Mouse (Mus musculus) NIH3T3 (cell line): ENCODE measurements around the gene Arl13b.

Experiments used
- DNase-seq: peaks from one replicate; pipeline ENCODE4 v3.0.0-alpha.2; 2012; ENCODE audit warnings: low read depth

Gene Arl13b

DNA sequence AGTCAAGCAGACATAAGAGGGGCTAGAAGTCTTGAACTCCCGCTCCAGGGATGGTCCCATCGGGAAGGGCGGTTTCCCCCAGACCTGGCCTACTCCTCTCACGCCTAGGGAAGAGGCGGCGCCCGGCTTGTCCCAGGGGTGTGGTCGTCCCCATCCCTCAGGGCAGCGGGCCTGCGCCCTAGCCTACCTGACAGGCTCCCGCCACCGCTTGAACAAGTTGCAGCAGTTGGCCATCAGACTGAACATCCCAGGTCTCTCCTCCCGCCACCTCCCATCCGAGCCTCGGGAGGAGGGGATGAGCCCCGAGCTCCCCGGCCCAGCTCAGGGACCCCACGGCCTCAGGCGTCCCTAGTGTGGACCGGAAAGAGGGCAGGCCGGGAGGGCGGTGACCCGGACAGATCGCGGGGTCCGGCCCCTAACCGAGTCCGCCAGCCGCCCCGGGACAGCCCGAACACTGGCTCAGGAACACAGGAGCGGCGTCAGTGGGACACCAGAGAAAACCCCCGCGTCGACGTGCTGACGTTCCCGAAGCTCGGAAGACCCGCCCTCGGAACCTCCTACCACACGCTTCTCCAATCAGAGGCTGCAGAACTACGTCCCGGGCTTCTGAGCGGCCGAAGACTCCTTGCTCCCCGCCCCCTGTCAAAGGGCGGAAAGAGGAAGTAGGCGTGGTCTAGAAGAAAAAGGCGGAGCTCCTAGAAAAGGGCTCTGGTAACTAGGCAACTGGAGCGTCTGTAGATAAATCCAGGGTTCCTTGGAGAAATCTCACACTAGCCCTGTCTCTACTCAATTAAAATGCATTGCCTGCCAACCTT lies at the start of gene Arl13b:
Gene Arl13b, minus strand, starts transcription at position 543 of the 815 bp plus-strand sequence.
- peak; percentile 96 for DNase-seq

DNA sequence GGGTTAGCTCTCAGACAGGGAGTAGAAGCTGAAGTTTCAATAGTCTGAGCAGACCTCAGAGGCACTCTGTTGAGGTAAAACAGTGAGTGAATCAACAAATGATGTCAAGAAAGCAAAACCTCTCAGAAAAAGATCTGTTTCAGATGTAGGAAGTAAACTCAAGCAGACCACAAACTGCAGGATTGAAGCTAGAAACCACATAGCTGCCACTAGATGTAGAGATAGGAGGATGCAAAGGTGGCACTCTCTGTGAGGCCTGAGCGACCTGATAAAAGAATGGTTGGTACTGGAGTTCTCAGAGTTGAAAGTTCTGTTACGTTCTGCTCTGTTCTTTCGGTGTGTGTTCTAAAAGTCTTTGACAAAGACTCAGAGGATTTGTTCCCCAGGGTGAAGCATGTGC lies 49.0 kb upstream of the Arl13b start:
- no peak for DNase-seq

DNA sequence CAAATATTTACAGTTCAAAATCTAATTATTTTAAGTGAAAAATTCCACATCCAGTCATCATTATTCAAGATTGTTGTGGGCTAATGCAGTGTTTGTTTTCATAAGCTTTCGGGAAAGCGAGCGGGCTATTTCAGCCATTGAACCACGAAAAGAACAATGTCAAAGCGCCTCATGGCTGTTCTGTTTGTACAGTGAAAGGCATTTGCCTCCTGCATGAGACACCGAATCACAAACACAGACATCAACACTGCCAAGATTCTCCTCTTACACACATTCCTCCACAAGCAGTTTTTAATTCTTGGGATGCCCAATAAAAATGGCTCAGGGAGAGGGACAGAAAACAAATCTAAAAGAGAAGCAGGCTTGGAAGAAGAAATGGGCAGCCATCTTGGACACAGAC lies 27.2 kb upstream of the Arl13b start:
- DNase-seq, result no peak

DNA sequence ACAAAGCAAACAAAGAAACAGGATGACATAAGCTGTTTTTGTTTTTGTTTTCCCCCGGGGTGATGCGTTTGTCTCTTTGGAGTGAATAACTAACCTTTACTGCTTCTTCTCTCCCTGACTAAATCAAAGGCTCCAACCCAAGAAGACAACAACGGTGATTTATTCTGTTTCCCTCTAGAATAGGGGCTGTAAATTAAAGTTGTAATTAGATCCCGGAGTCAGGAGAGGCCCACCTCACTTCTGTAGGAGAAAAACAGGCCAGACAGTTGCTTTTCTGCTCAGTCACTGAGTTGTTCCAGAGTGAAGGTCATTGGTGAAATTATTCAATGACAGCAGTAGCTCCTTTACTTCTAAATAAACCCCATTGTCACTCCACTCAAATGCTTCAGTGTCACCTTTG lies 26.3 kb upstream of the Arl13b start:
- no peak for DNase-seq

DNA sequence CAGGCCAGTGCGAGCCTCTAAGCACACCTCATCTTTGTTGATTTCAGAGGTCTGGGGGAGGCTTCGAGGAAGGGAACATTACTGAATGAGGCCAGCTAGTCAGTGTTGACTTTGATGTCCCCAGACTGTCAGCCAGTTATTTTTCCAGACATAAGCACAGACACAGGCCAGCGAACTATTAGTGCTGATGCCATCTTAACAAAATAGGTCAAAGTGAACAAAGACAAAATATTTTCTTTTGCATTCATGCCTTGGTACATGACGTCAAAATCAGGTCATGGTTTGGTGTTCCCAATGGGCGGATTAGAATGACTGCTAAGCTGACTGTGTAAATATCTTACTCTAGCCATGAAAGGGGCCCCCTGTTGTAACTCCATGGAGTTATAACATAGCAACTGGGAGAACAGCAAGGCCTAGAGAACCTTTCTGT lies 25.9 kb upstream of the Arl13b start:
- no peak for DNase-seq

DNA sequence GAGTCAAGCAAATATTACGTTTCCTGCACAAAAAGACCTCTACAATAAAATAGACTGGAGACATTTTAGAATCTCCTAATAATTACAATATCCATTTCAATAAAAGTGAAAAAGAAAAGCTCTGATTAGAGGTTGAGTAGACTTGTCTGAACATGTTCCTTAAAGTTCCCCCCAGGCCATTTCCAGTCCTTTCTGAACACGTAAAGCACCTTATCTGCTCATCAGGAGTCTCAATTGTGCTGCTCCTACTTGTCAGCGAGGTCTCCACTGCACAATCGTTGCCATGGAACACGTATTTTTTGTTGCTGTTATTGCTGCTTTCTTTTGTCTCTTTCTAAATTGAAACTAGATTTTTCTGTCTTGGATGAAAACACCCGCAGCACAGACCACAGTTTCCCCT lies 14.6 kb upstream of the Arl13b start:
- no peak for DNase-seq

DNA sequence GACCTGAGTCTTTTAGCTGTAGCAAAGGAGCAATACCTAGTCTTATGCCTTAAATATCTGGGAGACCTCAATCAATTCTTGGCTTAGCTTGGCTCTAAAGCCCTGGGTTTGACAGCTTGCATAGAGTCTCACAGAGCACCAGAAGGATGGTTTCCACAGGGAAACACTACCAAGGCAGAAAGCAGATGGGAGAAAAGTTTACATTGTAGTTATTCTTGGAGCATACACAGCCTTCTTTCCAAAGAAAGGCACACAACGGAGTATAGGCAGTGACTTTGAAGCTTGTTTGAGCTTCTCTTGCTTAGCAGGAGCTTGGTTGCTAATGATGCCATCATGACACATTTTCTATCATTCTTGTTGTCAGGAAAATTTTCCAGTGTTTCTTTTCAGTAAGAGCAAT lies 13.3 kb upstream of the Arl13b start:
- no peak for DNase-seq

DNA sequence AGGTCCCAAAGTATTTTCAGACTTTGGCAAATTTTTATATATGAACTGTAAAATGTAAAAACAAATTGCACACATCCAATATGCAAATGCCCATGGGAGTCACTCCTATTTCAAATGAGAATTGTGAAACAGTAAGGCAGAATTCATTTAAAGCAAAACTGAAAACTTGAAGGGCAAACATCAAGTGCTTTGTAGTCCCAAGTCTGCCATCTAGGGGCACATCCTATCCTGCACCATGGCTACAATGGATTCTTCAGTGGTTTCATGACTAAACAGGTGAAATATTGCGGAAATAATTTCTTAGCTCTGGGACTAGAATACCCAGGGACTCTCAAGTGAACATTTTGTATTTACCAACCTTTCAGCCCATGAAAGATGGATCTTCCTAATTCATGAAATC lies 11.2 kb upstream of the Arl13b start:
- peak; percentile 61 for DNase-seq

DNA sequence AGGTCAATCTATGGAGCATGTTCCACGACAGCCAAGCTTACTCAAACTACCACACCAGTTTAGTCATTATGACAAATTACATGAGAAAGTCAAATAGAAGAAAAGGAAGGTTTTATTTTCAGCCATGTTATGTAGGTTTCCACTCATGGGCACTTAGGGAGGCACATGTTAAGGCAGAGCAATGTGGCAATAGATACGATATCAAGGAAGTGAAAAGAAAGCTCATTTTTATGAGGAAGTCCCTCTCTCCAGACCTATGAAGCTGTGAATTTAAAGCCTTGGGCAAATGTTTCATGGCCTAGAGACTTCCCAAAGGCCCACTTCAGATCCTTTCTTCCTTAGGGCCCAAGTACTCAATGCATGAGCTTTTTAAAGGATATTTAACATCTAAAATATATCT lies 10.7 kb upstream of the Arl13b start:
- no peak for DNase-seq

DNA sequence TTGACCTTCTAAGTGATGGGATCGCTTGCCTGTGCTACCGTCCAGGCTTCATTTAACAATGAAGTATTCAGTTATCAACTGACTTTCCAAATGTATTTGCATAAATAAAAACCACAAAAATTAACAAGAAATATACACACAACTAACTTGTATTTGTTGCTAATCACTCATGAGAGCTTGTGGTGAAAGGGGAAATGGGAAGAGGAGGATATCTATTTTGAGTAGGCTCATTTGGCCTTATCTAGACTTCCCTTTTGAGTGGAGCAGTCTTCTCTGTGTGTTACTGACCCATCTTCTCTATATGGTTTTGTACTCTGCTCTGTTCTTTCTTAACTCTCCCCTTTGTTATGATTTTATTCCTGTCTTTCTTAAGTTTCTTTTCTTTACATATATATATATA lies 9.4 kb upstream of the Arl13b start:
- DNase-seq, result no peak

DNA sequence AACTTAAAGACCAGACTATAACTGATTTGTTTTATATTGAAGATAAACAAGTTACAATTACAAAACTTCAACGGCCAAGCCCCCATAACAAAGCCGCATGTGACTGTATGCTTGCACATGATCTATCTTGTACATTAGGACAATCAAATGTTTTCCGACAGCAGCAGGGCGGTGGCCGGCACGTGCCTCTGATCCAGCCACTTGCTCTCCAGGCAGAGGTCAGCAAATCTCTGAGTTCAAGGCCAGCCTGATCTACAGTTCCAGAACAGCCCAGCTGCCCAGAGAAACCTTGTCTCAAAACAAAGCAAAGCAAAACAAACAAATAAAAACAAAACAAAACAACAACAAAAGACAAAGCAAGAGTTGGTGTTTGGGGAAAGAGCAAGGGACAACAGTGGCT lies 8.5 kb upstream of the Arl13b start:
- no peak for DNase-seq

DNA sequence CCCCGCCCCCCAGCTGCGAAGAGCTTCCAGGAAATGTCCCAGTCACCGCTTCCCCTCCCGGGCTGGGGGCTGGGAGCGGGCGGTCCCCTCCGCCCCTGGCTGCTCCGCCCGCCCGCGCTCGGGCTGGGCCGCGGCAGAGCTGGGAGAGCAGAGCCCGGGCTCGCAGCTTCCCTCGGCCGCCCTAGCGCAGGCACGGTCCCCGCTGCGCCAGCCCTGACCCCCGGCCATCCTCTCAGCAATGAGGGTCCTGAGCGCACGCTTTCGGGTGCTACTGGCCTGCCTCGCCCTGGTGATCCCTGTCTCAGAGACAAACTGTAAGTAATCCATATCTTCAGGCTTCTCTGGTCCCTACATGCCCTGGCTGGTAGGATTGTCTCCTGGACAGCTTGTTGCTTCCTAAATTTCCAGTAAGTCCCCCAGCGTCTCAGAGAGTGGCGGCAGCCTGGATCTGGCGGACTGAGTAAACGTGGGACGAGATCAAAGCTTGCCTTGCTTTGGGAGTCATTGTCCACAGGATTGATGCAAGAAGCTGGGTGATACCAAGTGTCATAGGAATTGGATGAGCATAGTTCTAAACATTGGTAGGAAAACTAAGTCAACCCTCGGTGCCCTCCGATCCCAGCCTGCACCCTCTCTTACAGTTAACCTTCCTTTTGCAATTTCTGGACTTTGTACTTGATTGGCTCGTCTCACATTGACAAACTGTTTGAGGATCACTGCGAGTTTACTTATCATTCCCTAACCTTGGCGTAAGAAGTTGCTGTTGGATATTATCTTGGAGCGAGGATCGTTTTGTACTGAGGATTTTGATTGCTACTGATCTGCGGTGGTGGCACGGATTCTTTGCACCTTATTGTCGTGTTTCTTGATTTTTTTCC lies 7.6 kb upstream of the Arl13b start, which contains the start of gene Pros1:
Gene Pros1, plus strand, starts transcription at position 117 of the 878 bp plus-strand sequence.
- DNase-seq, result peak; percentile 68

DNA sequence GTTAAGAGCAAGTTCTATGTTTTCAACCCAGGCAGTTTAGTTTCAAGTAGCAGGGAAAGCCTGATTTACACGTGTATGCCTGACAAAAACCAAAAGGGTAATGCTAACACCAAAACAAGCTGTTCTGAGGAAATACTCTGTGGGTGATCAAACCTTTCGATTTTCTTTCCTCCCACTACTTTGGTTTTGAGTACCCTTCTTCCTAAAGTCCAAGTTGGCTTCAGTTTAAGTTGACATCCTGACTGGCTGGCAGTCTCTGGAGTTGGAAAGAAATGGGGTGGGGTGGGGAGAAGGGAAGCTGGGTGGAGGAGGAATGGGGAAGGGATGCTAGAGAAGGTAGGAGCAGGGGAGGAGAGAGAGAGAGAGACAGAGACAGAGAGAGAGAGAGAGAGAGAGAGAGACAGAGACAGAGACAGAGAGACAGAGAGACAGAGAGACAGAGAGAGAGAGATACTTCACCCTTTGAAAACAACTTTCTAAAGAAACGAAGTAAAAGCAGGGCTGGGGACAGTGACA lies 6.8 kb upstream of the Arl13b start:
- peak; percentile 43 for DNase-seq

DNA sequence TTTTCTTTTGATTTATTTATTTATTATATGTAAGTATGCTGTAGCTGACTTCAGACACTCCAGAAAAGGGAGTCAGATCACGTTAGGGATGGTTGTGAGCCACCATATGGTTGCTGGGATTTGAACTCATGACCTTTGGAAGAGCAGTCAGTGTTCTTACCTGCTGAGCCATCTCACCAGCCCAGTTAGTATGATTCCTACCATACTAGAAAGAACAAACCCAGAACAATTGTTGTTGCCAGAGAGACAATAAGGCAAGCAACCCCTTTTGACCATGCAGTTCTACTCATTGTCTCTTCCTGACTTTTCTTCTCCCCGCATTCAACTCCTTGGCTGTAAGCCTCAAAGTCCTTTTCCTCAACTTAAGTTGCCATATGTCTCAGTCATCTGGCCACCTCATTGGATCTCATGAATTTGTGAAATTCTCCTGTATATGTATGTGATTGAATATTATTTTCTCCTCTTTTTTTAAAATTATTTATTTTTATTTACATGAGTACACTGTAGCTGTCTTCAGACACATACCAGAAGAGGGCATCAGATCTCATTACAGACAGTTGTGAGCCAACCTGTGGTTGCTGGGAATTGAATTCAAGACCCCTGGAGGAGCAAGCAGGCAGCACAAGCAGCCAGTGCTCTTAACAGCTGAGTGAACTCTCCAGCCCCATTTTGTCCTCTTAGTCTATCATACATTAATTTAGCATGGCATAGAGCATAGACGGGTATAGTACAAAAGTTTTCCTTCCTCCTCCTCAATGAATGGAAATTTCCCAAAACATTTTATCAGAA lies 5.8 kb upstream of the Arl13b start:
- peak; percentile 43 for DNase-seq

DNA sequence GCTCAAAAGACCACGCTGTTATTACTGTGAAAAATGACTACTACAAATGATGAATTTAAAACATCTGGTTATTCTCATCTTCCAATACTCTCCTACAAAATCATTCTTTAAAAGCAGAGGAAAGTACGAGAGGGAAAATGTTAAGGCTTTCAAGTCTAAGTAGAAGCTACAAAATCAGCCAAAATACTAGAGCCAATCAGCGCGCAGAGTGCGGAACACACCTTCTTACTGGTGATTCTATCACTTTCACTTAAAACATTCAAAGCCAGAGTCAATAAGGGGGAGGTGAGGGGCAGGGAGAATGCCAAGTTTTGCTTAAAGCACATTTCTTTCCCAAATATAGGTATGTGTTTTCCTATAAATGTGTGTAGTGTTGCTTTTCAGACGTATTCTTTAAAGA lies 1.5 kb downstream of the Arl13b start:
- peak; percentile 11 for DNase-seq

DNA sequence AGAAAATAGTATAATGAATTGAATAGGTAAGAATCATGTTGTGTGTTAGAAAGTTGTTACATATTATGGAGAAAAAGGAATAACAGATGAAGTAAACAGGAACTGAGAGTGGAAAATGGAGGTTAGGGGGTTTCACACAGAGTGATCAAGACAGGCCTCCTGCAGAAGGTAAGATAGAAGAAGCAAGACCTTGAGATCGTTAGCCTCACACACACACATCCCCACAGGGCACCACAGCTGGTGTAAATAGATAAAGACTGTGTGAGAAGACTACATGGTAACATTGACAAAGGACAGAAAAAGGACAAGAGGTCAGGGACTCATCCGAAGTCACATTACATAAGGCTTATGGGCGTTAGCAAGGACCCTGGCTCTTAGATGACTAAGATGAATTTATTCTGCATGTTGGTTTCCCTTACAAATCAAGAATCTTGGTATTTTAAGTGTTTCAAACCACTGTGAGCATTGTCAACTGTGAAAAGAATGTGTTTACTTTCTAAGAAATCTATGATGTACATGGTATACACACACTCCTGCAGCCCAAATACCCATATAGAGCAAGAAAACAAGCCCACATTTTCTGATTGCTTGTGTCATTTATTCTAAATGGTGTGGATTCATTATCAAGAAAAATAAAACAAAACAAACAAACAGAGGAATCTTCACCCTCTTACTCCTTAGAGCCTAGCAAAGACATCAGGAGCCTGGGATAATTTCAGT lies 12.7 kb downstream of the Arl13b start:
- no peak for DNase-seq

DNA sequence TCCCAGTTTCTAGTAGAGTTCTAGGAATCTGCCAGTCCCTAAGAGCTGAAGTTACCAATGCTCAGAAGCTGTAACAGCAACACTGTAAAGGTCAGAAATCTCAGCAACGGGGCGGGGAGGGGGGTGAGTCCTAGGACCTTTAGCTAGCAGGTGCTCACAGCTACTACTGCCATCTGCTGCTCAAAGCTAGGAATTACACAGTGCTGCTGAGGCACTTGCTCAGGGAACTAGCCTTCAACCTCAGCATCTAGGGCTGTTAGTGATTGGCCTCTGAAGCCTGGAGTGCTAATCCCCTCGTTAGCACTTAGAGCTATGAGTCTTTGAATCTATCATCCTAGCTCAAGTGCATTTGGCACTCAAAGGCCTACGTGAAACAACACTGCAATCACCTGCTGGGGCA lies 14.4 kb downstream of the Arl13b start:
- peak; percentile 44 for DNase-seq

DNA sequence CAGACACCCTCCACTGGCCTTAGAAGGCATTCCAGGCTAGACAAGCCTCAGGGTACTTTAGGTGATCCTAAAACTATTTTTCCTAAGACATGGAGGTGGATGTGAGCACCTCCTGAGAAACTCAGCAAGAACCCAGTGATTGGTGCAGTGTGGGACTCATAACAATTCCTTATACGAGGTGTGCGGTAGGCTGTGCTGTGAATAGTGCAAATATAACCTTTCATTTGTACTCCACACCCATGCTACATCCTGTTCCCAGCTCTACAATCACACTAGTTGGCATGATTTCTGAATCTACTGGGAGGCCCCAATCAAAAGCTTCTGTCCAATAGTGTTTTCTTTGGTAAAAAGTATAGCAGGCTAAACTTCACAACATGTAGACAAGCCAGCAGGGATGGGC lies 14.8 kb downstream of the Arl13b start:
- no peak for DNase-seq

DNA sequence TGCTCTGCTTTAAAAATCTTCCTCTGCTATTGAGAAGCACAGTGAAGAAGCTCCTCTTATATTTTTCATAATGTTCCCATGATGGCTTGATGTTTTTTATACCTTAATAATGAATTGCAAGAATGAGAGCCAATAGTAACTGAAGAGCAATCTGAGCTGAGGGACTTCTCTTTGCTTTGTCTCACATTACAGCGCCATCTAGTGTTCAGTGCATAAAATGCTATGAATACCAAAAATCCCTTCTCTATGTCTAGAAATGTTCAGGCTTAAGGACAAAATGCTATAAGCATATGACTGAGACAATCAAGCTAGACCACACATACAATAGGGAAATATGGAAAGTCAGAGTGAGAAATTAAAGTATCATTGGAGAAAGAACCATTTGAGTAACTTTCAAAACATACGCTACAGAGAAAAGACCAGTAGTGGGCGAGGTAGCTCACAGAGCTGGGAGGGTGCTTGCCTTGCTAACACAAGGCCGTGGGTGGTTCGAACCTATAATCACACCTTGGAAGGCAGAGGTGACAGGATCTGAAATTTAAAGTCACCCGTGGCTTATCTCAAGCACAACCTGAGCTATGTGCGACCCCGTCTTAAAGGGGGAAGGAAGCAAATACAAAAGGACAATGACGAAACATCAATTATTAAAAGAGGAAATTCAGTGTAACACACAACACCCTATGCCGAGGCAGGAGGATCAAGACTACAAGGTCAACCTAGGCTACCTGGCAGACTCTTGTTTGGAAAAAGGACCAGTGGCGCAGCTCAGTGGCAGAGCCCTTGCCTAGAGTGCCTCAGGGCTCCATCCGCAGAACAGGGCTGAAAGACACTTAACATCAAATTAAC lies 20.5 kb downstream of the Arl13b start:
- peak; percentile 71 for DNase-seq

DNA sequence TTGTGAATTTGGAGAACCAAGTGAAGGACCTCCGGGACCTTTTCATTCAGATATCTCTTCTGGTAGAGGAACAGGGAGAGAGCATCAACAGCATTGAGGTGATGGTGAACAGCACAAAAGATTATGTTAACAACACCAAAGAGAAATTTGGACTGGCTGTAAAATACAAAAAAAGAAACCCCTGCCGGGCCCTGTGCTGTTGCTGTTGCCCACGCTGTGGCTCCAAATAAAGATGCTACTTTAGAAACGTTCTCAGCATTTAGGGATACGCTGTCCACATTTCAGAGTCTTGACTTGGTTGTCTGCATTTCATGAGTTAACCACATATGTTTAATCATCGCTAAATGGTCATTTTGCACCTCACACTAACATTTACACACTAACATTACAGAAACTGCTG lies 24.4 kb downstream of the Arl13b start:
- DNase-seq, result no peak
